Mouse (Mus musculus): ENCODE data around the gene Slc43a3. TPM values are rescaled to one million over a fixed set of nuclear protein-coding genes. Genes with fewer than 3 reads are reported as not detected.
A peak's percentile ranks its signal among the peaks of the same experiment; 100 is the strongest.
"Not testable (repeated sequence)": the region's sequence is repeated elsewhere in the genome, so short reads cannot be mapped to it uniquely, and the experiment has no call there.

Gene Slc43a3
- total and polyA plus RNA-seq, 2 experiments from 2014 or later = 4.1 to 4.9 TPM

DNA sequence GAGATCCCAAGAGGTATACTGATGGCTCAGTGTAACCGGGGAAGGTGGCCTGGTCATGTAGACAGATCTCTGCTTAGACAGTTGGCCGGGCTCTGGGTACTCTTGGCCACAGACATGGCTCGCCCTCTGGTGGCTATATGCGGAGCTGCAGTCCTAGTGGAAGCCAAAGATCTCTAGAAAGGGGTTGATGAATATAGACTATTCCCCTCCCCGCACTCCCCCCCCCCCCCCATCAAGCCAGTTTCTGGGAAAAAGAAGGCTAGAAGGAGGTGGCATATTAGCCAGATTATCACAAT, 46.4 kb upstream of the Slc43a3 start:
- under 1% methylated on average over 5 of the region's 5 CpGs for WGBS
- Histone ChIP-seq H3K27me3 (ENCODE audit: insufficient read depth, low read length) (peaks cover 20% of the 10 kb centered on the region; the same call in 1 of the 2 replicates), H3K9ac (replicated peaks; ENCODE audit: low read length) (no peak overlapping the region), H3K4me3 (ENCODE audit: low read length) (no peak overlapping the region), H3K9me3 (ENCODE audit: low read length) (no peaks in the 10 kb centered on the region), H3K4me2 (ENCODE audit: low read depth, low read length) (no peak overlapping the region), H3K36me3 (ENCODE audit: insufficient read depth, low read length) (no peaks in the 10 kb centered on the region), H3K4me1 (ENCODE audit: insufficient read depth, low read length) (no peaks in the 10 kb centered on the region; the same call in none of the 2 replicates), H3K27ac (no peak overlapping the region)
- peak; percentile 33; the same call in 1 of the 2 replicates for ATAC-seq
- DNase-seq (ENCODE audit: low spot score) = peak; percentile 88
- TF ChIP-seq CTCF (IDR thresholded peaks at IDR 0.05; ENCODE audit: low read depth) = peak; percentile 83

DNA sequence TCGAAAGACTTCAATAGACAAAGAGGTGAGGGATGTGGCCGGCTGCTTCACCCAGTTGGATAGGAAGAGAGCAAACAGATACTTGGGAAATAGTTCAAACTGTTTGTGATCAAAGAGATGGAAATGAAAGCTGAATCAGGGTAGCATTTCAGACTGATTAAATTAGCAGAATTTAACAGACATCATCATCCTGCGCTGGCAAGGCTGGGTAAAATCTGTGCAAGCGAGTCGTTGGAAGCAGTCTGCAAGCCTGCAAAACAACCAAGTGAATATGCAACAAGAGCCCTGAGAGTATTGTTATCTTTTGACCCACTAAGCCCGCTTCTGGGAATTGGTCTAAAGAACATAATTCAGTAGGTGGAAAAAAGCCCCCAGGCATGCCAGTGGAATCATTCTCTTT, 43.0 kb upstream of the Slc43a3 start:
- Histone ChIP-seq H3K27ac (no peak overlapping the region), H3K9ac (replicated peaks; ENCODE audit: low read length) (no peak overlapping the region), H3K4me1 (ENCODE audit: insufficient read depth, low read length) (no peaks in the 10 kb centered on the region; the same call in 1 of the 2 replicates), H3K4me2 (ENCODE audit: low read depth, low read length) (no peak overlapping the region), H3K9me3 (ENCODE audit: low read length) (no peaks in the 10 kb centered on the region), H3K36me3 (ENCODE audit: insufficient read depth, low read length) (no peaks in the 10 kb centered on the region), H3K27me3 (ENCODE audit: insufficient read depth, low read length) (0 out of 2 replicates have a peak, but pooled peaks cover 3% of the 10 kb centered on the region), H3K4me3 (ENCODE audit: low read length) (no peak overlapping the region)
- WGBS = 50% methylated on average over 6 of the region's 6 CpGs
- TF ChIP-seq CTCF (IDR thresholded peaks at IDR 0.05; ENCODE audit: low read depth) = no peak
- ATAC-seq = no peak
- no peak for DNase-seq (ENCODE audit: low spot score)

DNA sequence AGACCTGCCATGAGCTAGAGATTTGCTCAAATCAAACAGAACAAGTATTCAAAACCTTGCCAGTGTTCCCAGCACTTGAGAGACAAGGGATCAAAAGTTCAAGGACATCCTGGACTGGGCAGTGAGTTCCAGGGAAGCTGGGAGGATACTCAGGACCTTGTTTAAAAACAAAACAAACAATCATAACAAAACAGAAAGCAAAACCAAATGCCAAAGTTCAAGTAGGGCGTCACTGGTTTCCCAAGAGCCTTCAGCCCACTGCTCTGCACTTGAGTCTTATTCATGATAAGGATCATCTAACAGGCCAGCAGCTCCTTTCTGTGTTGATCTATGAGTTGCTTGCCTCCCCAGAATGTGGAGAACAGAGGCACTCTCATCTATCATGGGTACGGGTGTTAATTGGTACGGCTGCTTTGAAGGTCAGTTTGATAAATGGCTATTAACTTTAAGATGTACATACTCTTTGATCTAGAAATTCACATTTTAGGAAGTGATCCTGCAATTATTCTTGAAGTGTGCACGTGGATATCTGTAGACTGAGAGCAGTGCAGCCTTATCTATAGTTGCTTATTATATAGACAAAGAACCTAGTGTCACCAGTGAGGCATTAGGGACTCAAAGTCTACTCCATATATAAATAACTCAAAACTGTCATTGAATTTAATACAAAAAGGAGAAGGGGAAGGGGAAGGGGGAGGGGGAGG, 40.7 kb upstream of the Slc43a3 start:
- WGBS = 77% methylated on average over 4 of the region's 4 CpGs
- Histone ChIP-seq H3K36me3 (ENCODE audit: insufficient read depth, low read length) (no peaks in the 10 kb centered on the region), H3K4me1 (ENCODE audit: insufficient read depth, low read length) (no peaks in the 10 kb centered on the region), H3K4me2 (ENCODE audit: low read depth, low read length) (no peak overlapping the region), H3K4me3 (ENCODE audit: low read length) (no peak overlapping the region), H3K9ac (replicated peaks; ENCODE audit: low read length) (no peak overlapping the region), H3K27me3 (ENCODE audit: insufficient read depth, low read length) (0 out of 2 replicates have a peak, but pooled peaks cover 3% of the 10 kb centered on the region), H3K9me3 (ENCODE audit: low read length) (no peaks in the 10 kb centered on the region), H3K27ac (no peak overlapping the region)
- DNase-seq (ENCODE audit: low spot score) (no peak), ATAC-seq (no peak)
- TF ChIP-seq CTCF (IDR thresholded peaks at IDR 0.05; ENCODE audit: low read depth) = no peak

DNA sequence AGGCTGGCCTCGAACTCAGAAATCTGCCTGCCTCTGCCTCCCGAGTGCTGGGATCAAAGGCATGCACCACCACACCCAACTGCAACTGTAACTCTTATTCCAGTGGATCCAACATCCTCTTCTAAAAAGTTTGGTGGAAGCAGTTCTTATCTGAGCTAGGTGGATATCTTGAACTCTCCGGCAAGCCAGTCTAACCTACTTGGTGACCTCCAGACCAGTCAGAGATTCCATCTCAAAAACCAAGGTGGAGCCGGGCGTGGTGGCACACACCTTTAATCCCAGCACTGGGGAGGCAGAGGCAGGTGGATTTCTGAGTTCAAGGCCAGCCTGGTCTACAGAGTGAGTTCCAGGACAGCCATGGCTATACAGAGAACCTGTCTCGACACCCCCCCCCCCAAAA, 39.7 kb upstream of the Slc43a3 start:
- not testable (repeated sequence) for H3K9me3 ChIP-seq (ENCODE audit: low read length); DNase-seq (ENCODE audit: low spot score); H3K9ac ChIP-seq (replicated peaks; ENCODE audit: low read length); ATAC-seq; H3K4me1 ChIP-seq (ENCODE audit: insufficient read depth, low read length); H3K27me3 ChIP-seq (ENCODE audit: insufficient read depth, low read length); H3K4me3 ChIP-seq (ENCODE audit: low read length); H3K27ac ChIP-seq; H3K36me3 ChIP-seq (ENCODE audit: insufficient read depth, low read length); H3K4me2 ChIP-seq (ENCODE audit: low read depth, low read length)
- 94% methylated on average over 6 of the region's 6 CpGs for WGBS

DNA sequence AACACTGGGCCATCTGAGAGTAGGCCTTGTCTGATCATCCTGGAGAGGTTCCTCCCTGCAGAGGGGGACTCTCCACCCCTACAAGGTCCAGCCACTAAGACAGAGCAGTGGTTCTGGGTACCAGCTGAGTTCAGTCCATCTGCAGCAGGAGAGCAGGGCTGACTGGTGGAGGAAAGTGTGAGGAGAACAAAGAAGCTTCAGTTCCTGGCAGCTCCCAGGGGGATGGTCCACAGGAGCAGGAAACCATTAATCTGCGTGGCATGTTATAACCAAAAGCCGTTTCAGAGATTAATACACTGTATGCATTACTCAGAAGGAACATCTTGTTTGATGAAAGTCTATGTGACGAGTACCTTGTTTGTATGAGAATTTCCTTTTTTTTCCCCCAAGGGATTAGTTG, 23.7 kb upstream of the Slc43a3 start:
- Histone ChIP-seq H3K36me3 (ENCODE audit: insufficient read depth, low read length) (no peaks in the 10 kb centered on the region), H3K9ac (replicated peaks; ENCODE audit: low read length) (no peak overlapping the region), H3K4me1 (ENCODE audit: insufficient read depth, low read length) (no peaks in the 10 kb centered on the region), H3K4me3 (ENCODE audit: low read length) (no peak overlapping the region), H3K9me3 (ENCODE audit: low read length) (no peaks in the 10 kb centered on the region), H3K27me3 (ENCODE audit: insufficient read depth, low read length) (no peaks in the 10 kb centered on the region), H3K27ac (no peak overlapping the region), H3K4me2 (ENCODE audit: low read depth, low read length) (no peak overlapping the region)
- DNase-seq (ENCODE audit: low spot score) (no peak), ATAC-seq (no peak)
- 53% methylated on average over 3 of the region's 3 CpGs for WGBS
- TF ChIP-seq CTCF (IDR thresholded peaks at IDR 0.05; ENCODE audit: low read depth) = no peak

DNA sequence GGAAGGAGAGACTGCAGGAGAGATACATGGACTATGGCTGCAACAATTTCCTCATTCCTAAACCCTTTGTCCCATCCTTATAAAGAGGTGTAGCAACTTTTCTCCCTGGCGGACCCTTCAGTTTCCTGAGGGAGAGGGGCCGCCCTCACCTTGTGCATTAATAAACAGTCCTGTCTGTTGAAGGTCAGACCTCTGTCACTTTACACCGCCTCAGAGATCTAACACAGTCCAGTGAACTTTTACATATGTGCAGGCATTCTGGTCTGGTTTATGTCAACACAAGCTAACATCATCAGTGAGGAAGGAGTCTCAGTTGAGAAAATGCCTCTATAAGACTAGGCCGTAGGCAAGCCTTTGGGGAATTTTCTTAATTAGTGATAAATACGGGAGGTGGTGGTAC, 22.5 kb upstream of the Slc43a3 start:
- Histone ChIP-seq H3K9ac (replicated peaks; ENCODE audit: low read length) (no peak overlapping the region), H3K27me3 (ENCODE audit: insufficient read depth, low read length) (no peaks in the 10 kb centered on the region), H3K36me3 (ENCODE audit: insufficient read depth, low read length) (no peaks in the 10 kb centered on the region), H3K4me1 (ENCODE audit: insufficient read depth, low read length) (no peaks in the 10 kb centered on the region), H3K9me3 (ENCODE audit: low read length) (no peaks in the 10 kb centered on the region), H3K4me2 (ENCODE audit: low read depth, low read length) (no peak overlapping the region), H3K27ac (no peak overlapping the region), H3K4me3 (ENCODE audit: low read length) (no peak overlapping the region)
- ATAC-seq = no peak
- 84% methylated on average over 5 of the region's 5 CpGs for WGBS
- DNase-seq (ENCODE audit: low spot score) = no peak
- TF ChIP-seq CTCF (IDR thresholded peaks at IDR 0.05; ENCODE audit: low read depth) = no peak

DNA sequence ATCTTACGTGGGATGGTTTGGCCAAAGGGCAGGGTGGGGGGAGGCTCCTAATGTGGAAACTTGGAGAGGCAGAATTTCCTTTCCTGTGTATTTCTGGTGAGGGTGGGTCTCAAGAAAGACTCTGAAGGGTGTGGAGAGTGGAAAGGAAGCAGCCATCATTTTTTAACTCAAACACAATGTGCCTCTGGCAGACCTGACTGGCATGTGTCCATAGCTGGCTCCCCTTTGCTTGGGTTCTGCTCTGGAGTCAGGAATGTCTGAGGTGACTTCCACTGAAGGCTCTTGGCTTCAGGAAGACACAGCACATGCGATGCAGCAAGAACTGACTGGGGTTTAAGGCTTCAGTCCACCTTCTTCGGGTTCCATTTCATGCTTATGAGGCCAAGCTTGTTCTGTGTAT, 21.0 kb upstream of the Slc43a3 start:
- no peaks in the 10 kb centered on the region for H3K27me3 ChIP-seq (ENCODE audit: insufficient read depth, low read length)
- no peak overlapping the region for H3K4me2 ChIP-seq (ENCODE audit: low read depth, low read length)
- WGBS = 80% methylated on average over 3 of the region's 3 CpGs
- H3K4me3 ChIP-seq (ENCODE audit: low read length) = no peak overlapping the region
- H3K9ac ChIP-seq (replicated peaks; ENCODE audit: low read length) = no peak overlapping the region
- H3K36me3 ChIP-seq (ENCODE audit: insufficient read depth, low read length) = no peaks in the 10 kb centered on the region
- no peaks in the 10 kb centered on the region for H3K4me1 ChIP-seq (ENCODE audit: insufficient read depth, low read length)
- DNase-seq (ENCODE audit: low spot score) (no peak), ATAC-seq (no peak)
- no peak overlapping the region for H3K27ac ChIP-seq
- no peaks in the 10 kb centered on the region for H3K9me3 ChIP-seq (ENCODE audit: low read length)
- no peak for TF ChIP-seq CTCF (IDR thresholded peaks at IDR 0.05; ENCODE audit: low read depth)

Data from hindbrain, postnatal 0 days (tissue).